Mouse (Mus musculus) liver, embryonic 15.5 days (tissue): ENCODE data around the gene Tmsb10. TPM values are rescaled to one million over a fixed set of nuclear protein-coding genes. Genes with fewer than 3 reads are reported as not detected.

Source experiments
- polyA plus RNA-seq: library from polyadenylated mRNA; unstranded; fragments of >200 nt; fragmentation: Nextera tagmentation; extraction: Ambion mirVana; gene quantifications from 2 replicates; pipeline ENCODE4 v1.2.1, GENCODE M21; 2015

Gene Tmsb10
- polyA plus RNA-seq, 1 experiment from 2014 or later, result 189 TPM

Other genes with a start within 250 kb of the Tmsb10 start
- 4.1 and 5.3 TPM in 2 replicates for gene Tcf7l1, start 169.5 kb downstream of the Tmsb10 start, polyA plus RNA-seq
- 27.0 and 29.3 TPM in 2 replicates for gene Kcmf1, start 58.8 kb downstream of the Tmsb10 start, polyA plus RNA-seq